Mouse (Mus musculus) liver, embryonic 14.5 days (tissue): ENCODE data around the gene Pik3r2. TPM values are rescaled to one million over a fixed set of nuclear protein-coding genes. Genes with fewer than 3 reads are reported as not detected.
A peak's percentile ranks its signal among the peaks of the same experiment; 100 is the strongest.

Experiments used
- ATAC-seq: fragments of 200-750 bp; cut with Nextera tagmentation; 2 replicates; pipeline ENCODE4 v1.8.0; 2017; ENCODE audit warnings: moderate number of reproducible peaks, mild to moderate bottlenecking, moderate library complexity; ENCODE audit not compliant: insufficient read depth
- DNase-seq, 3 experiments: peaks; one replicate each; pipeline ENCODE4 v3.0.0-alpha.2; 2012 to 2013; ENCODE audit warnings: low read depth in 3 of 3, low spot score in 3 of 3
- H3K27ac ChIP-seq: fragments of 300-500 bp; sonication (generic); 2 replicates; pipeline ENCODE4 v1.5.1; 2014; ENCODE audit warnings: moderate library complexity, mild to moderate bottlenecking, control low read depth, inconsistent platforms
- H3K27me3 ChIP-seq: fragments of 300-500 bp; sonication (generic); 2 replicates; pipeline ENCODE4 v1.6.1; 2014; ENCODE audit warnings: mild to moderate bottlenecking, low read length, moderate library complexity; ENCODE audit not compliant: control insufficient read depth, insufficient read depth
- H3K36me3 ChIP-seq: fragments of 300-500 bp; sonication (generic); replicated peaks from 2 replicates; pipeline ENCODE4 v1.6.1; 2014; ENCODE audit warnings: low read depth; ENCODE audit not compliant: control insufficient read depth, insufficient read depth
- H3K4me1 ChIP-seq, 2 experiments: fragments of 200-500 bp in 1 of 2; fragments of 300-500 bp in 1 of 2; sonication (generic) in 1 of 2; replicated peaks; 2 replicates each; pipeline ENCODE4 v1.6.1; 2012 to 2014; ENCODE audit warnings: antibody characterized with exemption in 1 of 2, inconsistent platforms in 1 of 2, low read length in 1 of 2; ENCODE audit not compliant: control insufficient read depth in 2 of 2, insufficient read depth in 2 of 2
- H3K4me2 ChIP-seq: fragments of 300-500 bp; sonication (generic); 2 replicates; pipeline ENCODE4 v1.6.1; 2014; ENCODE audit warnings: low read depth, mild to moderate bottlenecking, control low read depth, moderate library complexity
- H3K4me3 ChIP-seq, 2 experiments: fragments of 200-500 bp in 1 of 2; fragments of 300-500 bp in 1 of 2; sonication (generic) in 1 of 2; 2 replicates each; pipeline ENCODE4 v1.5.1; 2012 to 2014; ENCODE audit warnings: low read depth in 2 of 2, low read length in 2 of 2, mild to moderate bottlenecking in 2 of 2, control low read depth in 1 of 2, inconsistent platforms in 1 of 2, moderate library complexity in 1 of 2; ENCODE audit not compliant: insufficient read depth in 1 of 2
- H3K9ac ChIP-seq: fragments of 300-500 bp; sonication (generic); replicated peaks from 2 replicates; pipeline ENCODE4 v1.6.1; 2014; ENCODE audit warnings: mild to moderate bottlenecking, control low read depth, moderate library complexity
- H3K9me3 ChIP-seq: fragments of 300-500 bp; sonication (generic); 2 replicates; pipeline ENCODE4 v1.6.1; 2016; ENCODE audit warnings: low read length, mixed read lengths; ENCODE audit not compliant: control insufficient read depth
- CTCF ChIP-seq: IDR thresholded peaks from 2 replicates; pipeline ENCODE4 v1.5.1; 2016; ENCODE audit warnings: antibody characterized with exemption, low read depth, control low read depth
- EP300 ChIP-seq: IDR thresholded peaks from 2 replicates; pipeline ENCODE4 v1.6.1; 2016; ENCODE audit warnings: antibody characterized with exemption, low read depth
- WGBS: fragments of 180-500 bp; shearing (Covaris S2); extraction: QIAGEN DNeasy Blood & Tissue Kit; methylation state at CpG from one replicate; pipeline ENCODE4 v1.1.7; 2014; ENCODE audit not compliant: insufficient replicate concordance; 5-methylcytosine and 5-hydroxymethylcytosine counted together
- polyA plus RNA-seq, 2 experiments: library from polyadenylated mRNA; depleted of rRNA in 1 of 2; stranded (reverse) in 1 of 2; unstranded in 1 of 2; fragments of >200 nt; fragmentation: Nextera tagmentation in 1 of 2; extraction: Ambion mirVana in 1 of 2; gene quantifications; 2 replicates each; pipeline versions ENCODE4 v1.2.1 to v1.2.3; 2012 to 2014

Gene Pik3r2
- polyA plus RNA-seq, 2 experiments = 8.2 to 17.5 TPM

DNA sequence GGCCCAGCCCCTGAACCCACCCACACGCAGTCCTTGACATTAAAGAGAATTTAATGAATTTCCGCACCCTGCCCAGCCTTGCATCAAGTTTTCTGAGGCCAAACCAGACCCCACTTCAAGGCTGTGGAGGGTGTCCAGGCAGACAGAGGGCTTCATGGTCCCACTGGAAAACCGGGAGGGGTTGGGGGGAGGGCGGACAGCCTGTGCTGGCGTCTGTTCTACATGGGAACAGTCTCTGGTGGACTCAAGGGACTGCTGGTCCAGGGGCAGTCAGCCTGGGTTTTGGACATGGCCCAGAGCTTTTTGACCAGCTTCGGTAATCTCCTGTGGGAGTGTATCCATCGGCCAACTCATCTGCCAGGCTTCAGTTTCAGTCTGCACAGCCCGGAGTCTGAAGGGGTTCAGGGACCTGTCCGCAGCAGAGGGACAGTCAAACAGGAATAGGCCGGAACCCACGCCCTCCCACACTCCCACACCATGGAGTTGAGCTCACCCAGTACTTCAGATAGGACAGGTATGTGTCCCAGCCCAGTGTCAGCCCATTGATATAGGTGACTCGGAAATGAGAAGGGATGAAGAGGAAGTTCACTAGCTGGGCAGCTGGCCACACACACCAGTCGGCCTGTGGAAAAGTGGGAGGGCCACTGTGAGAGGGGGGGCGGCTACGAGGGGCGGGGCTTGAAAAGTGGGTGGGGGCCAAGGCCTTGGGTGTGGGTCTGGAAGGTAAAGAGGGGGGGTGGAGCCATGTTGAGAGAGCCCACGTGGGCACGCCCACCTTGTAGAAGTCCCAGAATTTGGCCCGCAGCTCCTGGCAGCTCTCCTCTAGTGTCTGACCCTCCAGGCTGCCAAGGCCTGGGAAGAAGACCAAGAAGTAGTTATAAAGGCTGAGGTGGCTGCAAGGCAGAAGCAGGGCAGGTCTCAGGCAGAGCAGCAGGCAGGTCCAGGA is 17.6 kb downstream of the Pik3r2 start:
- ATAC-seq = no peak
- DNase-seq = no peak
- TF ChIP-seq EP300 (no peak), CTCF (no peak)
- Histone ChIP-seq H3K27ac (peak overlapping the region; percentile 87; the same call in 1 of the 2 replicates), H3K4me3 (peak overlapping the region in 1 of 2 experiments; percentile 76; a peak in 1 of 4 replicates), H3K36me3 (no peaks in the 10 kb centered on the region; the same call in 1 of the 2 replicates), H3K4me2 (peak overlapping the region; percentile 96), H3K9ac (no peak overlapping the region), H3K4me1 (peaks cover 35 to 44% of the 10 kb centered on the region in 2 experiments), H3K9me3 (no peaks in the 10 kb centered on the region), H3K27me3 (no peaks in the 10 kb centered on the region)
- 65% methylated on average over 19 of the region's 19 CpGs for WGBS

DNA sequence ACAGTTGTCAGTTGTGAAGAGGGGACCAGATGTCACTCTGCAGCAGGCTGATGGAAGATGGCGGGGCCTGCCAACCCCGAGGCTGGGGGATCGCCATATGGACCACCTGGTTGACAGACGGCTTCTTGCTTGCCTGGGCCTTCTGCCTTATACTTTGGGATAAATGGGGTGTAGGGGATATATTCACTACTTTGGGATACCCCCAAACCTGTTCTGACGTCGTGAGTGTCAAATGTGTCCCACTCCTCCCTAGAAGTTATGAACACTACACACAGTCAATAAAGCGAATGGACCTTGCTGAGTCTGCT is 18.3 kb downstream of the Pik3r2 start:
- no peak overlapping the region for H3K4me3 ChIP-seq
- no peaks in the 10 kb centered on the region; the same call in 1 of the 2 replicates for H3K36me3 ChIP-seq
- H3K27ac ChIP-seq = no peak overlapping the region
- DNase-seq (no peak), ATAC-seq (no peak)
- no peak overlapping the region for H3K4me2 ChIP-seq
- 78% methylated on average over 7 of the region's 7 CpGs for WGBS
- TF ChIP-seq CTCF (no peak), EP300 (no peak)
- no peaks in the 10 kb centered on the region for H3K9me3 ChIP-seq
- peaks cover 29 to 43% of the 10 kb centered on the region in 2 experiments for H3K4me1 ChIP-seq
- no peak overlapping the region for H3K9ac ChIP-seq
- H3K27me3 ChIP-seq = no peaks in the 10 kb centered on the region

DNA sequence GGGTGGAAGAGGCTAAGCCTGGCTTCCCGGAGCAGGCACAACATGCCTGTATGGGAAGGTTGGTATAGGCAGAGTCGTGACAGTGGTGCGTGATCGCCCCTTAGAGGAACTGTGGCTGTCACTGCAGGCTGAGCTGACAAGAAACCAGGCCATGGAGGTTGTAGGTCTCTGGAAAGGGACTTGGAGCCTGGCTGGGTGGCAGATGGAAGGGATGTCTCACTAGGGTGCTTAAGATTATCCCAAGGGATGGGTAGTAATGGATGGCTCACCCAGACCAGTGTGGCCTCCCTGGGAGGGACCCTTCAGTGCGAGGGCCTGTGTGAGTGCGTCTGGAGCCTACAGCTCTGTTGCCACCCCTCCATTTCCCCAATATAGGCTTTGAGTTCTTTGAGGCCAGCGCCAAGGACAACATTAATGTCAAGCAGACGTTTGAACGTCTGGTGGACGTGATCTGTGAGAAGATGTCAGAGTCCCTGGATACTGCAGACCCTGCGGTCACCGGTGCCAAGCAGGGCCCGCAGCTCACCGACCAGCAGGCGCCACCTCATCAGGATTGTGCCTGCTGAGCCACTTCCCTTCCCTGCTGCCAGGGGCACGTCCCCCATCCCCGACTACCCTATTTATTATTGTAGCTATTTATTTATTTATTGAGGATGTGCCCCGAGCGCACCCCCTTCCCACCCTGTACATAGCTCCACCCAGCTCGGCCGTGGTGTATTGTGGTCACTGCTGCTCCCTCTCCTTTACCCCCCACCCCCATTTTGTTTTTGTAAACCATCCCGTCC is 18.8 kb downstream of the Pik3r2 start:
- no peaks in the 10 kb centered on the region for H3K9me3 ChIP-seq
- H3K4me2 ChIP-seq = no peak overlapping the region
- ATAC-seq (no peak), DNase-seq (no peak)
- H3K4me3 ChIP-seq = no peak overlapping the region
- H3K27ac ChIP-seq = no peak overlapping the region
- TF ChIP-seq CTCF = peak; percentile 77
- no peak for TF ChIP-seq EP300
- peaks cover 27 to 43% of the 10 kb centered on the region in 2 experiments for H3K4me1 ChIP-seq
- H3K9ac ChIP-seq = no peak overlapping the region
- H3K36me3 ChIP-seq = no peaks in the 10 kb centered on the region; the same call in 1 of the 2 replicates
- no peaks in the 10 kb centered on the region for H3K27me3 ChIP-seq
- WGBS = 71% methylated on average over 22 of the region's 22 CpGs

DNA sequence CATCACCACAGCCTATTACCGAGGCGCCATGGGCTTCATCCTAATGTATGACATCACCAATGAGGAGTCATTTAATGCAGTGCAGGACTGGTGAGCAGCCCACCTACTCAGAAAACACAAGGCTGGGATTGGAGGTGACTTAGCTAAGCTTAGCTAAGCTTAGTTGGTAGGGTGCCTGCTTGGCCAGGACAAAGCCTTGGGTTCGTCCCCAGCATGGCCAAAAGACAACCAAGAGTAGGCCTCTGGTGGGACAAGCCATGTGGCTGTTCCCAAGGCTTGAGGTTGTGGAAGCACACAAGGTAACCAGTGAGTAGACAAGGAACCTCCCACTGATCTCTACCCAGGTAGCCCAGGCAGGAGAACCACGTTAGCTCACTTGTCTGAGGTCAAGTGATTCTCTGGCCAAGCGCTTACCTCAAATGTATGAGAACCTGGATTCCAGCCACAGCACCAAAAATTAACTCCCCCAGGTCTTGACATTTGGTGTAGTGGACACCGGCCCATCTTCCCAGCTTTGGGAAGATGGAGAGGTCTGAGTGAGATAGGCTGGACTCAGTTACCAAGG is 20.0 kb downstream of the Pik3r2 start:
- H3K27me3 ChIP-seq = no peaks in the 10 kb centered on the region
- H3K9me3 ChIP-seq = no peaks in the 10 kb centered on the region
- ATAC-seq (no peak), DNase-seq (no peak)
- H3K9ac ChIP-seq = no peak overlapping the region
- peaks cover 15 to 32% of the 10 kb centered on the region in 2 experiments for H3K4me1 ChIP-seq
- H3K4me3 ChIP-seq = no peak overlapping the region
- H3K4me2 ChIP-seq = no peak overlapping the region
- no peak for TF ChIP-seq EP300
- TF ChIP-seq CTCF = no peak
- no peaks in the 10 kb centered on the region; the same call in 1 of the 2 replicates for H3K36me3 ChIP-seq
- H3K27ac ChIP-seq = no peak overlapping the region
- WGBS = 84% methylated on average over 6 of the region's 6 CpGs
